Mouse (Mus musculus): ENCODE results near the gene Dnhd1.
"Not testable (repeated sequence)": the region's sequence is repeated elsewhere in the genome, so short reads cannot be mapped to it uniquely, and the experiment has no call there.

The Dnhd1 gene

DNA sequence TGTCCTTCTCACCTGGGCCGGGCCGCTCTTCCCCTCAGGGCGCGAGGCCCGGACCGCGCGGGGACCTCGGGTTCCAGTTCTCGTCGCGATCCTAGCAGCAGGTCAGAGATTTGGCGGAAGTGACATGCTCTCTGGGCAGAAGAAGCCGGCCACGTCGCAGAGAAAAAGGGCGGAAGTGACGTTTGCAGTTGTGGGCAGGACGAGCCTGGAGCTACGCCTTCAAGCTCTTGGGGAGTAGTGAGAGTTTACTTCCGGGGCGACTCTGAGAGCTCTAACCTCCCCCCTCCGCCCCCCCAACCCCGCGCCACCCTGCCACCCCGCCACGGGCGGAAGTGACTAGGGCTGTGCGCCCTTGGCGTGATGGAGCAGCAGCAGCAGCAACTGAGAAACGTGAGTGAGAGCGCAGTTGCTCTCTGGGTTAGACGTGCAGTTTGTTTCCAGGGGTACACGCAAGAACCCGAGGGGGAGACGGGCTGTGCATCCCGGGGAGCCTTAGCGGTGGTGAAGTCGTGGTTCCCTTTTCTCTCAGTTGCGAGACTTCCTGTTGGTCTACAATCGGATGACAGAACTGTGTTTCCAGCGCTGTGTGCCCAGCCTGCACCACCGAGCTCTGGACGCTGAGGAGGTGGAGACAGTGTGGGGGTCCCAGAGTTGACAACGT lies 10.3 kb upstream of the Dnhd1 start, which contains the start of the genes Arfip2 and Gm45799:
Arfip2 (minus strand) TSS at position 184 of the 661 bp plus-strand sequence.
Gm45799 (plus strand) TSS at position 320 of the 661 bp plus-strand sequence.
- DNase-seq (ENCODE audit: extremely low spot score): peak; percentile 95

DNA sequence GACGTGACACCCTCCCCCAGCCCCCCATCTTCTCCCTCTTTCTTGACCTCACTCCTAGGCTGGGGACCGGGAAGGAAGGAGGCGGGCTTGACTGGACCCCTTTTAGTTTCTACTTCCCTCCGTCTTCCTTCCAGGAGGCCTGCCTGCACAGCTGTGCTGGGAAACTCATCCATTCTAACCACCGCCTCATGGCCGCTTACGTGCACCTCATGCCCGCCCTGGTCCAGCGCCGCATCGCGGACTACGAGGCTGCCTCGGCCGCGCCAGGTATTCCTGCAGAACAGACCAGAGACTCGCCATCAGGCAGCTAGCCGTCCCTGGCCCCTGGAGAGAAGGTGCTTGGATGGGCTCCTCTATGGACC lies 9.8 kb upstream of the Dnhd1 start:
- no peak for DNase-seq (ENCODE audit: extremely low spot score)

DNA sequence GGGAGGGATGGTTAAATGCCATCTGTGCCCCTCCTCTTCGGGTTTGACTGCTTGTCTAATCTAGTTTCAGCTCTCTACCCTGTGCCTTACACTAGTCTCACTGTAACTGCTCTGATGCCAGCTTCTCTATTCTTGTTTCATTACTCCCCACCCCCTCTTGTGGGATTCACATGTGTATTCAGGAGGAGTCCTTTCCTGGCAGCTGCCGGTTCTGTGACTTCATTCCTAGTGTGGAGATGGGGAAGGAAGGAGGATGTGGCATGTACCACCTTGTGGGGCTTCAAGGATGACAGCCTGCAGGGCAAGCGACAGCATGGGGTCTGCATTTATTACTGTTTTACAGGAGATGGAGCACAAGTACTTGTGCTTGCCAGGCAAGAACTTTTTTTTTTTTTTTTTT lies 8.7 kb upstream of the Dnhd1 start:
- DNase-seq (ENCODE audit: extremely low spot score): no peak

DNA sequence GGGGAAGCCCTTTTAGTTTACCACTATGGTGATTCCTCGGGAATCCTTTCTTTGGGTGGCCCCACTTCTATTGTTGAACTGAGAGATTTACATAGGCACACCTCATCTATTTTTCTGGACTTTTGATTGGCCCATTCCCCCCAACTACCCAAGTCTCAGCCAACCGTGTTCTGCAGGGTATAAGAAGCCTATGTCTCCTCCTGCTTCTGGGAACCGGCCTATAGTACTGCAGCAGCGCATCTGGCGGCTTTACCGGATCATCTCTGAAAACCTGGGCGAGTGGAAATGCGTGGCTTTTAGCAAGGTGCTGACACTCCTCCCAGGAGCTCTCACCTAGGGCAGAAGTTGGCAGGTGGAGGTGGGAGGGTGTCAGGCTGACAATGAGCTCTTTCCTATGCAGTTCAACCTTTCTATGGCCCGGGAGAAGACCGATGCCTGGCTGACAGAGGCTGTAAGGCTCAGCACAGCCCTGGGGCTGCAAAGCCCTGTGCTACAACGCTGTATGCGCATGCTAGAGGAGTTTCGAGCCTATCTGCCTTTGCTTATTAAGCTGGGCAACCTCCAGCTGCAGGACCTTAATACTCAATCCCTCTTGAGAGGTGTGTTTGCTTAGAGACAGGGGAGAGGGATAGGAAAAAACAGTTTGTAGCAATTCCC lies 35.0 kb downstream of the Dnhd1 start:
- peak; percentile 18 for DNase-seq (ENCODE audit: extremely low spot score)

DNA sequence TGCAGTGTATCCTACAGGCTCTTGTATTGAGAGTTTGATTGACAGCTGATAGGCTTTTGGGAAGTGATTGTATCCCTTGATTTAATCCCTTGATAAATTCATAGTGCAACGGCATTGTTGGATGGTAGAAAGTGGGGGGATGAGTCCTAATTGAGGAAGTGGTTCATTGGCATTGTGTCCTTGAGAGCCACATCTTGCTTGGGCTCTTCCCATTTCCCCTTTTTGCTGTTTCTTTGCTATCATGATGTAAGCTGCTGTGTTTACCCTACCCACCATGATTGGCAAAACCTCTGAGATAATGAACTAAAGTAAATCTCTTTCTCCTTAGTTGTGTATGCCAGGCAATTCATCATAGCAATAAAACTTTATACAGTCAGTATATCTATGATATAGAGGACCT lies 40.2 kb downstream of the Dnhd1 start:
- DNase-seq (ENCODE audit: extremely low spot score): no peak

DNA sequence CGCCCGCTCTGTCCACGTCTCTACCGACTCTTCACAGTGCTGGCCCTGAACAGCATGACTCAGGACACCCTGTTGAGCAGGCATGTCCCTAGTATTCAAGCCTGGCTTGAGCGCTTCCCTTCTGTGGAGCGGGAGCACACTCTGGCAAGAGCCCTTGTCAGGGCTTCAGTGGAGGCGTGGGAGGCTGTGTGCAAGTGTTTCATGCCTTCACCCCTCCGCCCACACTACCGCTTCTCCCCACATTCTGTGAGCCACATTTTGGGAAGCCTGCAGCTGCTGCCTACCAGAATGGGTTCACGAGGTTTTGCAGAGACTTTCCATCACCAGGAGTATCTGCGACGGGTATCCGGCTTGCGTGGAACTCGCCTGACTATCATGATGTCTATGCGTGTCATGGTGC lies 52.6 kb downstream of the Dnhd1 start:
- no peak for DNase-seq (ENCODE audit: extremely low spot score)

DNA sequence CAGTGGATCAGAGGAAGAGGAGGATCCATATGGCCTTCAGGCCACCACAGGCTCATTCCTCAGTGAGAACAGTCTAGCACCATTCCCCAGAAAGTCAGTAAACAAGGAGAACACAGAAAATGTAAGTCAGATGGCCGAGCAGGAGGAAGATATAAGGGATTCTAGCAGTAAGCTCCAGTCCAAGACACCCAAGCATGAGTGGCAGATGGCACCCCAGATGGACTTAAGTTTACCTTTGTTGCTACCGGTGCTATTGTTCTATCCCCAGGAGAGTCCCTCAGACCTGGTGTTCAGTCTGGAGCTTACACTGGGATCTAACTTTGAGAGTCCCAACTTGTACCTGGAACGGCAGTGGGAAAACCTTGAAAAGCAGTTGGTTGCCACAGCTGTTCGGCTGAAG lies 53.2 kb downstream of the Dnhd1 start:
- DNase-seq (ENCODE audit: extremely low spot score): no peak

DNA sequence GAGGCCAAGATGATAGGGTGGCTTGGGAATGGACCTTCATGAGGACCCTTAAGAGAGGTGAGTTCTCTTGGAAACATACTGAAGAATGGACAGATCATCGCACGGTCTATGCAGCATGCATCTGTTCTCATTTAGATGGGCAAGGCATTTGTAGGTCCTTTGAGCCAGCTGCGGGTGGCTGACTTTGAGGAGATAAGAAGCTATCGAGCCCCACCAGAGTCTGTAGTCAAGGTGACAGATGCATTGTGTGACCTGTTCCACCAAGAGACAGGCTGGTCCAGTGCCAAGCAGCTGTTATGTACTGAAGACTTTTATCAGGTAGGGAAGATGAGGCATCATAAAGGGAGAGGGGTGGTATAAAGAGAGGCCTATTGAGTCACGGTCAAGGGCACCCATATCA lies 58.1 kb downstream of the Dnhd1 start:
- DNase-seq (ENCODE audit: extremely low spot score): no peak

DNA sequence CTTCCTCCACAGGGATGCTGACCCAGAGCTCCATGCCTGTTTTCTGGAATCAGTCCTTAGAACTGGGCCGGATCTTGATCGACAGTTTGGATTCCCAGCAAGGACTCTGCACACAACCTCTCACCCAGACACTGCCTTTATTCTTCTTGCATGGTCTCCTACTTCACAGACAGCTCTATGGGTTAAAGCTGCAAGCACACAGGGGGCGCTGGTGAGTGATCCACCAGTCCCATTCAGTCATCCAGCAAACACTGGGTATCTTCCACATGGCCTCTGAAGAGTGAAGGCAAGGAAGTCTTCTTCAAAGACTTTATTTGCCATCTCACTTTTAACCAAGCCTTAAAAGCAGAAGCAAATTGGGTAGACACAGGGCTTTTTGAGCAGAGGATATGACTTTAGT lies 64.7 kb downstream of the Dnhd1 start:
- no peak for DNase-seq (ENCODE audit: extremely low spot score)

DNA sequence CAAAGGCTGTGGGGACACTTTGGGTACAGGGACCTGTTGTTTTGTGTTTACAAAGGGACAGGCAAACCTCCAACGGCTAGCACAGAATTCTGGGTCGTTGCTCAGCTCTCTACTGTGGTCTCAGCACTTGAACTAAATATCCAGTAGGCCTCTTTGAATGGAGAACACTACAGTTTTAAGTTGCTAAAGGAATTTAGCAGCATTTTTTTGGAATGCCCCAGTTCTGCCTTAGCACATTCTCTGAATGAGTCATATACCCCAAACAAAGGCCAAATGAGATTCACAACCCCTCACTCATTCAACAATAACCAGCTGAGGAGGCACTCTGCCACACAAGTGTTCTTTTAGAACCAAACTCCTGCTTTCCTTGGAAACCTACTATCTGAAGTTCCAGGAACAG lies 71.3 kb downstream of the Dnhd1 start:
- DNase-seq (ENCODE audit: extremely low spot score): no peak

DNA sequence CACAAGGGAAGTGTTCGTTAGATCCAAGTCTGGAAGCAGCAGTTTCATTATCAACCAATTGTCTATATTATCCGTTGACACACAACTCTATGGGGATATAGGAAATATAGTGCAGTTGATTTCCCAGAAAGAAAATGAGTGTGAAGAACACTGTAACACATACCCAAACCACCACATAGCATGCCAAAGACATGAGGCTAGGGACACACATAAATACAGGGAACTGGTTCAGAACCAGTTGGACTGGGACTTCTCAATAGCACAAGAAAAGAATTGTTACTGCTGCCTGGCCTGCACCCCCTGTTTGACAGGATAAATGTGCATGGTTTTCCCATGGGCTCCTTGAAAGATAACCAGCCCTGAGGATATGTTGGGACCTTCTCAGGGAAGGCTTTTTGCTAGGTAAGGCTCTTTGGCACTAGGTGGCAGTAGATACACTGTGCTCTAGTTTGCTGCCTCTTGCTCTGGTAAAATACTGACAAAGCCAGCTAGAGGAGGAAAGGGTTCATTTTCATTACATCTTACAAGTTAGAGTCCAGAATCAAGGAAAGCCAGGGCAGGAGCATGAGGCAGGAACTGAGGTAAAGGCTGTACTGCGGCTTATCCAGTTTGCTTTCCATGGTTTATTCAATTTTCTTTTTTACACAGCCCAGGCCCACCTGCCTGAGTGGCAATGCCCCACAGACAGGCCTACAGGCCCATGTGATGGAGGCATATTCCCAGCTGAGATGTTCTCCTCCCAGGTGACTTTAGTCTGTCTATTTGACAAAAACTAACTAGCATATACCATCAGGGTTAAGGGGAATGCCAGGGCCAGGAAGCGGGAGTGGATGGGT lies 75.7 kb downstream of the Dnhd1 start:
- peak; percentile 55 for DNase-seq (ENCODE audit: extremely low spot score)

DNA sequence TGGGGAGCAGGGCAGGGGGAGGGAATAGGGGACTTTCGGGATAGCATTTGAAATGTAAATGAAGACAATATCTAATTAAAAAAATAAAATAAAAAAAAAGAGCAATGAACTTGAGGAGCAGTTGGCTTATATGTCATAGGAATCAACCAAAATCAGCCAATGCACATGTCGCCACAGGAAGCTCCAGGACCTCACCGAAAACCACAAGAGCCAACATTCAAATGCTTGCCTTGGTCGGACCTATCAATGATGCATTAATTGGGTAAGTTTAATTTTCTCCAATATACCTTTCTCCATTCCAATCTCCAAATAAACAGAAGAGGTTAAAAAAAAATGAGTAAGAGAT lies 76.3 kb downstream of the Dnhd1 start:
- no peak for DNase-seq (ENCODE audit: extremely low spot score)

DNA sequence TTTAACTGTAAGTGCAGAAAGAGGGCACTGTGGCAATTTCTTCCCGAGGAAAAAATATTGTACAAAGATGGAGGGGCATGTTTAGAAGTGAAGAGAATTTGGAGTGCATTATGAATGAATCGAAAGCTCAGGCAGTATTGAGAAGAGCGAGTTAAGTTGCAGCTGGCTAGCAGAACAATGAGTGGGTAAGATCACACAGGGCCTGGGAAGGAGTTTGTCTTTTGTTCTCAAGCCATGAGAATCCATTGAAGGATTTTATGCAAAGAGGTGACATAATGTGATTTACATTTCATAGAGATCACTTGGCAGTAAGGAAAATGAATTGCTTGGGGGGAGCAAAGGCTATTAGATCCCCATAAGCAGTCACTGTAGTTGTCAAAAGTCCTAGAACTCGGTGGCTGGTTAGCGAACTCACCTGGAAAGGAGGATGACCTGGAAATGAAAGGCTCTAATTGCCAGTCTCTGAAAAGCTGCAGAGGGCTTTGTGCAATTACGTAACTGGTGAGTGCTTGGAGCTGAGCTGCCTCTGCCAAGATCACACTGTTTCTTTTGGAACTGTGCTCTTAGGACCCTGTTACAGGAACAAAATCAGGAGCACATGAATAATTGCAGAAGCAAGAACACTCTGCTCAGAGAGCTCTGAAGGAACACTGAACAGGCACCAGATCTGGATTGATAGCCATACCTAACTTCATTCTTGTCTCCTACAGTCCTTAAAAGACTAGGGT lies 78.2 kb downstream of the Dnhd1 start:
- no peak for DNase-seq (ENCODE audit: extremely low spot score)

DNA sequence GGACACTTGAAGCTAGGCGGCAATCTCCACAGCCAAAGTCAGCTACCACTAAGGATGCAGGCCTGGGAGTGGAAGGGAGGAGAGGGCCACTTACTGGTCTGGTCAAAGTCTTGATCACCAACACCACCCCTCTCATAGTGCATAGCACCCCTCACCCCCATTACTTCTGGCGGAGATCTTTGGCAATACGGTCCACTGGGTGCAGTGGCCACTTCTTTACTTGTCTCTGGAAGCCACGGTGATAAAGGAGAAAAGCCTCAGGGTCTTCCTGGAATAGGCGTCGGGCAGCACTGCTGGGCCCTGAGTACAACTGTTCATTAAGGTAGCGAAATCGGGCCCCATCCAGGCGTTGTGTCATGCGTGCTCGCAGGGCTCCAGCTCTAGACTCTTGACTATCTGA lies 83.2 kb downstream of the Dnhd1 start:
- DNase-seq (ENCODE audit: extremely low spot score): no peak

DNA sequence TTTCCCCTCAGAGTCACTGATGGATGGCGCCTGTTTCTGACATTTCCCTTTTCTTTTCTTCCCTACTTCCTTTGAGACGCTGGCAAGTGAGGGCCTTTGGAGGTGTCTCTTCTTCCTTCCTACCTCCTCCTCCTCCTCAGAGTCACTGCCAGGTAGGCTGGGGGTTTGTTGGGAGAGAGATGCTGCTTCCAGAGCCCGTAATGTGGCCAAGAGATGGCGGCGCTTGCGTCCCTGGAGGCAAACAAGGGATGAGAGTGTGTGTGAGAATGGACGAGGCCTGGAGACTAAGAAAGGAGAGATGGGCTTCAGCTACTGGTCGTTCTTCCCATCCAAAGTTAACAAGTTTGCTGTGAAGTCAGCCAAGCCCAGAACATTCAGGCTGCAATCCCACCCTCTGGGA lies 84.2 kb downstream of the Dnhd1 start:
- DNase-seq (ENCODE audit: extremely low spot score): no peak

DNA sequence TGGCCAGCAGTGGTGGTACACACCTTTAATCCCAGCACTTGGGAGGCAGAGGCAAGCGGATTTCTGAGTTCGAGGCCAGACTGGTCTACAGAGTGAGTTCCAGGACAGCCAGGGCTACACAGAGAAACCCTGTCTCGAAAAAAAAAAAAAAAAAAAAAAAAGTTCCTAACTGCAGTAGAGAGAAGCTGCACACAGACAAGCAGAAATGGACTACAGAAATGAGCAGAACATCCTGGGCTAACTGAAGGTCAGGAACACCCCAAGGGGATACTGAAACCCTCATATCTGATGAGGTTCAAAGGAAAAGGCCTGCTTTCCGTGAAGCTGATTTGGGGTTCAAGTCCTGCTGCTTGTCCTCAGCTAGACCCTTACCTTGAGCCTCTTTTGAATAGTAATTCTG lies 84.8 kb downstream of the Dnhd1 start:
- not testable (repeated sequence) for DNase-seq (ENCODE audit: extremely low spot score)

DNA sequence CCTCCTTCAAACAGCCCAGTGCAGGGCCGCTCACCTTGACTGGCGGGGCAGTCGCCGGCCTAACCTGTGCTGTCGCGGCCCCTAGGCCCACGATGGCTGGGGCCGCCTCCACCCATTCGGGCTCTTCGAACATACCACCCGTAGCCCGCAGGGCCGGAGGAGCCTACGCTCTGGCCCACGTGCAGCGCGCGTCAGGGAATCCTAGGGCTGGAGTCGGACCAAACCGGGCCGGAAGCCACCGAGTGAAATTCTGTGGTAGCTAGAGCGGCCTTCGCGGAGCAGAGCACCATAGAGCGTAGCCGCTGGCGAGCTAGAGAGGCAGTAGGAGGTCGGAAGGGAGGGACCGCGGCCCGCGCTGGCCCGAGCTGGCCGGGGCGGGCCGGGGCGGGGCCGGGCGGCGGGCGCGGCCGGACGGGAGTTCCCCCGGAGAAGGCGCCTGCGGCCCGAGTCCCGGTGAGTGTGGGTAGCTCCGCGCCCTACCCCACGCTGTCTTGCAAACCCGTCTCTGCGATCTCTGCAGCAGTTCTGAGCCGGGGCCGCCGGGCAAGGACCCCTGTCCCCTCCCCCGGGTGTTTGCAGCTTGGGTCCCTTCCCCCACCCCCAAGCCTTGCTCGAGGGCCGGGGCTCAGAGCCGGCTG lies 85.8 kb downstream of the Dnhd1 start, which contains the start of gene Ilk:
Ilk (plus strand) TSS at position 329 of the 638 bp plus-strand sequence.
- peak; percentile 88 for DNase-seq (ENCODE audit: extremely low spot score)

DNA sequence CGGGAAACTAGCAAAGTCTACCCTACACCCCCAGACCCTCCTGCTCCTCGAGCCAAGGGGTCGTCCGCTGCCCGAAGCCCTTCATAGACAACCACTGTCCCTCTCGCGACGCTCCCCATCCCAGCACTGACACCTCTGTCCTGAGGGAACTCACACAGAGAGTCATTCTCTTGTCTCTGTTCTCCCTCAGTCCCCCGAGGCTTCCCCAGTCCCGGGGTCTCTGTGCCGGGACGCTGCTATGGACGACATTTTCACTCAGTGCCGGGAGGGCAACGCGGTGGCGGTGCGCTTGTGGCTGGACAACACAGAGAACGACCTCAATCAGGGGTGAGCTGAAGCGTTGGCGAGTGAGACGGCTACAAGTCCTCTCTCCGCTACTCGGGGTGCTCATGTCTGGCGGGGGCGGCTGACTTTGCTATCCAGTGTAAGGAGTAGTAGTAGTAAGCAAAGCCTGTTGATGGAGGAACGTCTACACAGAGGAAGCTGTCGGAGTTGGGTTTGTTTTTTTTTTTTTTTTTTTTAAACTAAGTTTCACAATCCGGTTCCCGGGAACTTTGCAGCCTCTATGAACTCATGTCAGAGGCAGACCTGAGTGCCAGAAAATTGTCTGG lies 86.4 kb downstream of the Dnhd1 start, which contains the start of gene Rrp8:
Rrp8 (minus strand) TSS at position 475 of the 611 bp plus-strand sequence.
- no peak for DNase-seq (ENCODE audit: extremely low spot score)

DNA sequence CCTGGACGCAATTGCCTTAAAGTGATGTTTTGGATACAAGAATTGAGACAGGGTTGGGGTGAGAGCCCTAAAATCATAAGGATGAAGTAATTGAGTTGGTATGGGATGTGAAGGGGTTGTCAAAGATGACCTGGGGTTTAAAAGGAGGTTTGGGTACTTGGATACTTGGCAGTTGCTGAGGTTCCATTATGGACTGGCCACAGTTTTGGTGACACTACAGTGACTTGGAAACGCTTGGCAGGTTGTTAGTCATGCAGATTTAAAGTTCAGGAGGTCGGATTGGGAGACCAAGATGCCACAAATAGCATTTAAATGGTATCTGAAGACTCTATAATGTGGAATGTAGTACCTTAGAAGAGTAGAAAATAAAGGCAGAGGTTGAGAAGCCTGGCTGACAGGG lies 87.0 kb downstream of the Dnhd1 start:
- no peak for DNase-seq (ENCODE audit: extremely low spot score)

DNA sequence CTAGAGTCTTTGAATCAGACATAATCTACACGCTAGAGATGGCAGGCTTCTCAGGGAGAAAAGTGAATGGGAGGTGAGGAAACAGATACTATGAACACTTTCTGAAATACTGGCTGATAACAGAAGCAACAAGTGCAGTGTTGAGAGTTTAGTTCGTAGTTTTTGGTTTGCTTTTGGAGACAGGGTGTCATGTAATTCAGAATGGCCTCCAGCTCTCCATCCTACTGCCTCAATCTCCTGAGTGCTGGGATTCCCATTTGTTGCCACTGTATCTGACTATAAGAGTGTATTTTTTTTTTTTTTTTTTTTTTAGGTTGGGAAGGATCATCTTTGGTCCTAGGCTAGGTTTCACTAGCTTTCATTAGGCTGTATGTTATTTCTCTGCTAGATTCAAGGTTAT lies 87.7 kb downstream of the Dnhd1 start:
- no peak for DNase-seq (ENCODE audit: extremely low spot score)

DNA sequence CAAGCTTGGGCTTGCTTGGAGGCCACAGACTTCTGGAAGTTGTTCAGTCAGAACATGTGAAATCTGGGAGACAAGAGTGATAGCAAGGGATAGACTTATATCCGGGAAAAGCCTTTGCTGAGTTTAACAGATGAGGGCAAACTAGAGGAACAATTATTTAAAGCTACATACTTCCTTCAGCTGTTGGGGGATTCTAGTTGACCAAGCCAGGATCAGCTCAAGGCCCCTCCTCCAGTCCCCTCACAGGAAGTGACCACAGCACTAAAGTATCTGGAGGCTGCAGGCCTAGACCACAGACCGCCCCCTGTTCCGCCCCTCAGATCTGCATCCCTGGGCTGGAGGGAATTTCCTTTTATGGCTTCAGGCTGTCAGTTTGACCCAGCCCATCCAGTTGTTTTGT lies 88.3 kb downstream of the Dnhd1 start:
- peak; percentile 69 for DNase-seq (ENCODE audit: extremely low spot score)

Measured in embryo, embryonic 9.5 days (tissue).